Mouse (Mus musculus): ENCODE measurements at regions not wholly inside any gene's neighbourhood (a gene's known extent, or its start where the extent isn't known, plus 50 kb on each side); places are given as distances from the start of the nearest gene placed in this dataset.
A peak's percentile ranks its signal among the peaks of the same experiment; 100 is the strongest.

DNA sequence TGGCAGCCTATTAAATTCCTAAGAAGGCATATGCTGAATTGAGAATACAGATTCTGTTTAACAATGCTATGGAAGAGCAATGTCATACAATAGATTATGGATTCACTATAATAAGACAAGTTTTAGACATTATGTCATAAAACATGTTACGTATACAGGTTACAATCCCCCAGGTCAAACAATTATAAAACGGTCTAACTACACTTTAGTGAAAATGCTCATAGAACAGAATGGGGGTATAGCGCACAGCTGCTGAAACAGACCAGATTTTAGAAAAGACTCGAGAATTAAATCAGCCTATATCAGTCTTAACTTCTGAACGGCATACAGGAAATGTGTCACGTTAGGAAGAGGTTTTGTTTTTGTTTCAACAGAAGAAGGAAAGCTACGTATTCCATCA lies 660.5 kb upstream of the Sel1l start:
- no peak for DNase-seq (ENCODE audit: low spot score)

DNA sequence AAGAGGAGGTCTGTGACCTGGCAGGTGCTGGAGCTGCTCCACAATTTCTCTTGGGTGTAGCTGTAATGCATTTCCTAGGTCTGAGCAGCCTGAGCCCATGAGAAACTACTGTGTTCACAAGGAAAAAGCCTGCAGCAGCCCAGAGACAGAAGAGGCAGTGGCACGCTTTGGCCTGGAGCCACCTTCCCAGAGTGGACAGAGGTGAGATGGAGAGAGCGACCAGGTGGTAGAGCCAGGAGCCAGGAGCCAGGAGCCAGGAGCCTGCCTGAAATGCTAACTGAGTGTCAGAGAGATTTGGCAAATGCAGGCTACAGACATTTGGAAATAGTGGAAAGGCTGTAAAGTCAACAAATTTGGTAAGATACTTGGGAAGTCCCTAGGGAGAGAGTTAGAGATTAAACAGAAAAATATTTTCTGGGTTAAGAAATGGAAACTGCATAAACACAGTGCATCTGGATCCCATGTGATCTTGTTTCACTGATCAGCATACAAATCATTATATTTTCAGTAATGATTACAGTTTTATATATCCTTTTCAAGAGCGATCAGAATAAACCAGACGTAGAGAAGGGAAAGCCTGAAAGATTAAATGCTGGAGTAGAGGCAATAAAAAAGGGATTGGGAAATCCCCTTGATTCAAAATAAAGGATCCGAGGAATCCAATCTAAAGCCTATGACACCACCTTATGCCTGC lies 660.0 kb upstream of the Sel1l start:
- no peak for DNase-seq (ENCODE audit: low spot score)

DNA sequence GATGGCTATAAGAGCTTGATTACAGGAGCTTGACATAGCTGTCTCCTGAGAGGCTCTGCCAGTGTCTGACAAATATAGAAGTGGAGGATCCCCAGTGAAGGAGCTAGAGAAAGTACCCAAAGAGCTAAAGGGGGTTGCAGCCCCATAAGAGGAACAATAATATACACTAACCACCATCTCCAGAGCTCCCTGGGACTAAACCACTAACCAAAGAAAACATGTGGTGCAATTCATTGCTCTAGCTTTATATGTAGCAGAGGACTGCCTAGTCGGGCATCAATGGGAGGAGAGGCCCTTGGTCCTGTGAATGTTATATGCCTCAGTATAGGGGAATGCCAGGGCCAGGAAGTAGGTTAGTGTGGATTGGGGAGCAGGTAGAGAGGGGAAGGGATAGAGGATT lies 635.0 kb upstream of the Sel1l start:
- DNase-seq (ENCODE audit: low spot score): no peak

DNA sequence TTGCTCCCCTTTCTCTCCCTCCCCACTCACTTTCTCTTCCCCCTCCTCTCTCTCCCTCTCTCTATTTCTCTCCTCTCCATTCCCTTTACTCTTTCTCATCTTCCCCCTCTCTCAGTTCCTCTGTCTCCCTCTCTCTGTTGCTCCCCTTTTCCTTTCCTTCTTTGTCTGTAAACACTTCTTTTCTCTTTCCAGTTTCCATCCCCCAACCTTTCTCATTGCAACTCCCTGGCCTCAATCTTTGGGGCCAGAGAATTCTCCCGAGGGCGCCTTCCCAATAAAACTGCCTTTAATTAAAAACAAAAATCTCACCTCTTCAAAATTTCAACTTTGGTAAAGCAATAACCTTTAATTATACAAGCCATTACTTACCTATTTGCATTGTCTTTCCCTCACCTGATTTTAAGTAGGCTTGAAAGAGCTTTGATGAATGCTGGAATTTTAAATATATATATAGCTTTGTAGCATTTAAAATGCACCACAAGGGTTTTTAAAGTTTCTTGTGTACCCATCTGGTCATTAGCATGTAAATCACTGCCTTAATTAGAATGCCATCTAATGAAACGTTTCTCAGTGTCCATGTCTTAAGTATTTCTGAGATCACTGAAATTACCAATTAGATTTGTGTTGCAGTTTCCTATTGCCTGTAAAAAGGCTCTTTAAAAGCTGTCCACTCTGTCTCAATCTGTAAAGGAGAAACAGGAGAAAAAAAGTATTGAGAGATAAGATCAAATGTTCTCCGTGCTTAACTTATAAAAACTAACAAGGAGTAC lies 625.5 kb upstream of the Sel1l start:
- DNase-seq (ENCODE audit: low spot score): no peak

DNA sequence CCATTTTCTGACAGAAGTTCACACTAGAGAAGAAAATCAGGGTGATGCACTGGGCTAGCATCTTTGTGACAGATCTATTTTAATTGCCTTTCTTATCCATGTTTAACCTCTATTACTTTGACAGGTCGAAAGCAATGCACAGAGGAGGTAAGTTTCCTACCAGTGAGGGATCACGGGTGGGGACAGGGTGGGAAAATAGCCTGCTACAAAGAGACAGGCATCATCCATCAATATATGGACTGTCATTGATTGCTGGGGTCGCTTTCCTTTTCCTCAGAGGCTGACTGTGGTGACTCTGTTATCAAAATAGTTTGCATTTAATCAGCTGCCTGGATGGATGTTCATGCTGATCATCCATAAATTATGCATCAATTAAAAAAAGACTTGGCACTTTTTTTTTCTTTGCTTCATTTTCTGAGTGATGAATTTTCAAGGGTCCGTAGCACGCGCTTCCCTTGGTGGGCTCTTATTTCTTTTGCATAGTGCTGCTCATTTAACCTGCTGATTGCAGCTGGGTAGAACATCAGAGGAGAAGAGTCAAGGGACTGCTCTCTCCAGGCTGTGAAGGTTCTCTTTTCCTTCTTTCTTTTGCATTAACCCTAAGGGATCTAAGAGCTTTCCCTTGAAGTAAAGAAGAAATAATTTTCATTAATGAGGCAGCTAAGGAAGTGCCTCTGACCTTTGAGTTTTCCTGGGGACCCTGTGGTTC lies 602.3 kb upstream of the Sel1l start:
- no peak for DNase-seq (ENCODE audit: low spot score)

DNA sequence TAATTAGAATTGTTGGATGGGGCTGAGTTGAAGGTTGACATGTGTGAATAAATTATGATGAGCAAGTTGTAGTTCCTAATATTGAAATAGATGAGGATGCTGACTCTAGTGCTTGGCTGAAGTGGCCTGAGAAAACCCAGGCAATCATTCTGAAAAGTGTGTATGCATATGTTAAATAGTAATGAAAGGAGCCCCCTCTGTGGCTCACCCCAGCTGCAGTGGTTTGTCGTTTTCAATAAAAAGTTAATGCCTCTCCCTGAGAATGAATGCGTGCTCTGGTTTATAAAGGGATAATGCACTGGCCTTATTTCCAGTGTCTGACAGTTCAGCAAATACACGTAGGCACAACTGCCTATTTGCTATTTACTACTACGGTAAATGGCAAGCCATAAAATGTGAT lies 569.5 kb upstream of the Sel1l start:
- no peak for DNase-seq (ENCODE audit: low spot score)

DNA sequence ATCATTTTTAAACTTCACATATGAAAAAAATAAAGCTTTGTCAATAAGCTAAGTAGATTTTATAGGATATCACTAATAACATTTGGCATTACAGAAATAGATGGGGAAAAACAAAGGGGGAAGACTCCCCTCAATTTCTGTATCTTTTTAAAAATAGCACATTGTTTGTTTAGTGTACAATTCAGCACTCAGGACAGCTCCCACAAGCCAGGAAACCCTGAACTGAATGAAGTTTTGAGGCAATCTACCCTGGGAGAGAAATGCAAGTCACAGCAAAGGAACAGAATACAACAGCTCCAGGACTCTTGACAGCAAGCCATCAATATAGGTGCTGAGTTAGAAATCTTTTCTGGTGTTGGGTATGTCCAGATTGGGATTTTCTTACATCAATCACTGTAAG lies 556.5 kb upstream of the Sel1l start:
- DNase-seq (ENCODE audit: low spot score): no peak

DNA sequence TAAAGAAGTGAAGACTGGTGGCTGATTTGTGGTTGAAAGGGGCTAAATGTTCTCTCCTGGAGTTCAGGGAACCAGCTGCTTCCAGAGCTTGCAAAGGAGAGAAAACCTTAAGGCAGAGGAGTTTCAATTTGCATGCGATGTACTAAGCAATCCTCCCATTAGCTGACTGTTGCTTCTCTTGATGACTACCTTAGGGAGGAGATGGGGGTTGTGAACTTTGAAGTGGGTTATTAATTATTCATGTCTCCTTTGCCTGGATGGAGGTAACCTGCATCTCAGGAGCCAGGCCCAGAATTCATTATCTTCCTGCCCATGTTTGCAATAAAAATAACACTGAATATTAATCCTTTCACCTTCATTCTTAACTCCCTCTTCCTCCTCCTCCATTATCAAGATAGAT lies 552.0 kb upstream of the Sel1l start:
- DNase-seq (ENCODE audit: low spot score): no peak

DNA sequence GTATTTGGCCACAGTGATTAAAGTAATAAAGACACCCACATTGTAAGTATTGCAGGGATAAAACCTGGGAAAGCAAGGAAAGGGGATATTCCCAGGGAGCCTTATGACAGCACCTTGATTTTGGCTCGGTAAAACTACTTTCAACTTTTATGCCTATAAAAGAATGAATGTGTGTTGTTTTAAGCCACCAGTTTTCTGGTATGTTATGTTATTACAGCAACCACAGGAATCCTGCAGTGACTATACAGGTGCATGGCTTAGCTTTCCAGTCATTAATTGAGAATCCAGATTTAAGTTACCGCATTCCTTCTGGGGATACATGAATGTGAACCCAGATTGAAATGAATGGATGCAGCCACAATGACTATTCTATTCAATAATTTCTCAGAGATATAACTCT lies 537.2 kb upstream of the Sel1l start:
- DNase-seq (ENCODE audit: low spot score): no peak

DNA sequence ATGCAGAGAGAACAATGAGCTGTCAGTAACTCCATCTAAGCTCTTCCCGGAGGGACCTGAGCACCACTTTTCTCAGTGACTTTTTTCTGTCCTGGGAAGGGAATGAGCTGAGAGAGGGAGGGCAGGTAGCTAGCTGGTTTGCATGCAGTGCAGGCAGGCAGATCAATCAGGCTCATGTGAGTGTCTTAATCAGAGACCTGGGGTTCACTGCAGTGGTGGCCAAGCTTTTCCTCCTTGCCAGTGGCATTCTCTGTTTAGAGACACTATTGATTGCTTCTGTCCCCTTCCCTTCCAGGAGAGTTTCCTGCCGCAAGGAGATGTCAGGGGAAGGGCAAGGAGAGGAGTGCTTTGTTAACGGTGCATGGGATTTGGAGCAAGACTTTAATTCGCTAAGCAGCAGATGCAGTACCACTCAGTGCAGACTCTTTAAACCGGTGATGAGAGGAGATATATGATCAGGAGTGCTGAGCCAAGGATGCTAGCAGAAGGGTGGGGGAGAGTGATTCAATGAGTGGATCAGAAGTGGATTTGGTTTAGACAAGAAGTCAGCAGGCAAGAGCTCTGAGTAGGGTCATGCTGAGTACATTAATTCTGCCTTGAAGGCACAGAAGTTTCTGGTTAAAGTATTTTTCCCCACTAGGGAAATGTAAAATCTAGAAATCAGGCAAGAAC lies 535.4 kb upstream of the Sel1l start:
- DNase-seq (ENCODE audit: low spot score): no peak

DNA sequence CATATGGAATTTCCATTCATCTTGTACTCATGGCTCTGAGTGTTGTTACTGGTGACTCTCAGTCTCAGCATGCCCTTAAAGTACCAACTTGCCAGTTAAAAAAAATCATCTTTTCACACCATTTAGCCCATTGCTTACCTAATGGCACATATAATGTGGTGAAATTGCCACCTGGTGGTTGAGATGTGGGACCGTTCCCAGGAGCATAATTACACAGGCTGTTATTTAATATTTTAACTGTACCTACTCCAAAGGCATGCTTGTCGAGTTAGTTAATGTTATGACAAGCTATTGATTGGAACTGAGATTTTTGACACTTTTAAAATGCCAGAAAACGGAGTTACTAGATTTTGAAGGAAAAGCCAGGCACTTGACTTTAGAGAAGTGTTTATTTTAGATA lies 530.2 kb upstream of the Sel1l start:
- DNase-seq (ENCODE audit: low spot score): no peak

DNA sequence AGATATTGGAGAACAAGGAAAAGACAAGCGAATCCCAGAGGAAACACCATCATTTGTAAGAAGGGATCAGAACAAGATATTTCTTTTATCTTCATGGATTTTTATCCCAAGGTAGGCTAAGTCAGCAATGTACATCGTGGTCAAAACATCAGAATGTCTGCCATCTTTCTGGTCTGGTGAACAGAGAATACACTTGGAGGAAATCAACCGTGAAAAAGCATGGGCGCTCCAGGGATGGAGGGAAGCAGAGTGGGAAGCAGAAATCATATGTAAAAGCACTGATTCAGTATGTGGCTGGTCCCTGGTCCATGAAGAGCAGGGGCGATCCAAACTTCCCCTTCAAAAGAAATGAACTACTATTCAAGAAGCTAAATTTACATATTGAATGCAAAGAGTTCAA lies 517.0 kb upstream of the Sel1l start:
- DNase-seq (ENCODE audit: low spot score): no peak

DNA sequence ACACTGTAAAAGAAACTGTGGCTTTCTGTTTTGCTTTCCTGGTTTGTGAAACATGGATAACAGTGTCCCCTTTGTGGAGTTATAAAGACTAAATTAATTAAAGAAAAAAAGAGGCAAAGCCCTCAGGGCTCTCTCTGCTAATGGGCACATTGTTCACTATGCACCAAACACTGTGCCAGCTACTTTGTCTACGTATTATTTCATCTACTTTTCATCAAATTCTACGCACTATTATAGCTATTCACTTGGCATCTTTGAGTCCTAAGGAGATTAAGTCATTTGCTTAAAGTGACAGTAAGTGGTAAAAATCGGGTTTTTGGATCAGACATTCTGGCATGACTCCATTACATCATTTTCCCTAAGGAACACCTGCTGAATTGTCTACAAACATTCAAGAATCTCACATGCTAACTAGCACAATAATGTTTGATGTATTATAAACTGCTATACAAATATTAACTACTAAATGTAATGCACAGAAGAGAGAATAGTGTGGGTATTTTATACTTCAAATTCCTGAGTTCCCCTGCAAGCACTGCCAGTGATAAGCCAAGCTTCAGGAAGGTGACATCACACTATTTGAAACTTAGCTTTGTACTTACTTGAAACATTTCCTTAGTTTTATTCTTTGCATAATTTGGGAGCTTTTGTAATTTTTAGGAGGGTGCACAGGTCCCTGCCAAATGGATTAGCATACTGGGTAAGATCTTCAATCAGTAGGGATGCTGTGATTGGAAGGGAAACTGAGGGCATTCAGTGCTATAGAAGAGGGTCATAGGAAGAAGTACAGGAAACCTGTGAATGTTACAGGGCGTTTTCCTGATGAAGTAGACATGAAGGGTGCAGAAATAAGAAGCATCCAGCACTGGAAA lies 504.7 kb upstream of the Sel1l start:
- no peak for DNase-seq (ENCODE audit: low spot score)

DNA sequence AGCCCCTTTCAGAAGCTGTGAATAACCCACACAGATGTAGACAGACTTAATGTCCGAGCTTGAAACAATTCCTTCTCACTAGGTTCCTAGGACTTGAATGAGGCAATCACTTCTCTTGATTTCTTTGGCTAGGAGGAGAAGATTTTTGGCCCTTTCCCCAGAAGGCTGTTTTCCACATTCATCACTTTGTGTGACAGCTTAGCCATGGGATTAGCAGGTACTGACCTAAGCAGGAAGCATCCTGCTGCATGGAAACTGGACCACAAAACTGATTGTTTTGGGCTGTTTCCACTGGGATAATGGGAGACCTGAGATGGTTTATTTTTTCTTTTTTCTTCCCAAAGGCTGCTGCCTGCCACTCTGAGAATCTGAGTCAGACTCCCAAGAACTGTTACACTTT lies 469.3 kb upstream of the Sel1l start:
- DNase-seq (ENCODE audit: low spot score): no peak

DNA sequence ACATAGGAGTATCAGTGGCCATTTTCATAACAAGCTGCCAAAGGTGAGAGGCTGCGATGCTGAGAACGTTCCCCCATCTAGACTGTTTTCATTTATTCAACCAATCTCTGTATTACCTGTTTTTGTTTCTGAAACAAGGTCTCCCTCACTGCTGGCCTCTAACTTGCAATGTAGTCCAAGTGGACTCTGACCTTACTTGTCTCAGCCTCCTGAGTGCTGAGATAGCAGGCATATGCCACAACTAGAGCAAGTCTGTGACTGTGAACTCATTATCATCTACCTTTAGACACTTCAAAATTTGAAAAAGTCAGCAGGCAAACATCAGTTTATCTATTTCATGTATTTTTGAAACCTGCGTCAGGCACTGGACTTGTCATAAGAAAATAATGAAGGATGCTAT lies 468.7 kb upstream of the Sel1l start:
- DNase-seq (ENCODE audit: low spot score): no peak

DNA sequence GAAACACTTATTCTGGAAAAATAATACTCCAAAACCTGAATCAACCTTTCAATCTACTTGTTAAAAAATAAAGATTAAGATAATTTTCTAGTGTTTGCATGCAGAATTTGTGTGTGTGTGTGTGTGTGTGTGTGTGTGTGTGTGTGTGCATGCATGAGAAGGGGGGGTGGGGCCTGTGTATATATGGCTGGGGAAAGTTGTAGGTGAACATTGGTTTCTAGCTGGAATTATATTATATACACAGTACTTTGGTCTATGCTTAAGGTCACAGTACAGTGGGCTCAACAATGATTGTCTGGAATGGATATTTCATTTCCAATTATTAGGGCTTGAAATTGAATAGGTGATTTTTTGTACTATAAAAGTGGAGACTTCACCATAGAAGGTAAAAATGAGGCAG lies 467.3 kb upstream of the Sel1l start:
- no peak for DNase-seq (ENCODE audit: low spot score)

DNA sequence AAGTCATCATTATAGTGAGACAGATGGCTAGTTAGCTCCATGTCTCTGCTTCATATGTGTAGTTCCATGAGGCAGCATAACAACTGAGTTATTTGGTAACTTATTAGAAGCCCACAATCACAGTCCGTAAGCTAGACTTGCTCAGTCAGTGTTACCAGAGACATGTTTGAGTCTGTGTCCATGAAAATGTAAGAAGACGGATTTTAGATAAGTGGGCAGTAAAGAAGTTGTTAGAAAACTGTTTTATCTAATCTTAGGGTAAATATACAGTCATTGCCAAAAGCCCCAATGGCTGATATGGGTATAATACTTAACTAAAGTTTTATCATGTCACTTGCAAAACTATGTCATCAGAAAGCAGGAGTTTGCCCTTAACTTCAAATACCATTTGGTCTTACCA lies 466.9 kb upstream of the Sel1l start:
- no peak for DNase-seq (ENCODE audit: low spot score)

DNA sequence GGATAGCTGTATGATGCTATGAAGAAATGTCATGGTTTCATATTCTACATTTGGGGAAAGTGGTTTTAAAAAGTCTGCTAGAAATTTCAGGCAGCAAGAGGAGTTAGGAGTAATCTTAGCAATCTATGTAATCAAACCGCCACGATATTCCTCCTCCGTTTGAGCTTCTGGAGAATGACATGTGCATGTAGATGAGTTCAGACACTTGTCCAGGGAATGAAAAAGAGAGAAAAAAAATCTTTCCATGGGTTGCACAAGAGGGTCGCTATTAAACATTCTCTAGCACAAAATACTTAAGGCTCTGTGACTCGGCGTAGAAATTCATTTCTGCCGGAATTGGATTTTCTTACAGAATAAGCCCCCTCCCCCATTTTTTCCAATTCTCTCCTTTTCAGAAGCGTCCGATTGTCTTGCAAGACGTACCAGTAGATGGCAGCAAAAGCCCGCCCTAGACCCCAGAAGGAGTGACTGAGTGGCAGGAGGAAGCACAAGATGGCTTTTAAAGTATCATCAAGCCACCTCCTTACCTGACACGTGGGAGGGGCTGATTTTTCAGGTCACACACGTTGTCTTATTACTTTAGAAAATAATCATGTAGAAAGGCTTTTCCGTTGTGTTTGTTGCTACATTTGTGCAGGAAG lies 454.1 kb upstream of the Sel1l start:
- peak; percentile 62 for DNase-seq (ENCODE audit: low spot score)

DNA sequence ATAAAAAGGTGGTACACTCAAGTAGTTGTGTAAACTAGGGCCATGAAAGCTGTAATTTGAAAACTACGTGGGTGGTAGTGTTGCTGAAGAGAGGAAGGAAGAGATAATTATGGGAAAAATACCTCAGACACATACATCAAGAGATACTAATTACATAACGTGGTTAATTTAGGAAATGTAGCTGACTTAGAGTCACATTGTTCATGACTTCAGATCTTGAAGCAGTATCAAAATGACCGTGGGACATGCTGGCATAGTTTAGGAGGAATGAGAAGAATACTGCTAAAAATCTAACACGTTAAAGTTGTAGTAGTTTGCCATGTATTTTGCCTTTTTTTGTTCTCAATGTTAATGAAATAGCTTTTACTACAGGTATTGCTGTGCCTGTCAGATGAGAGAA lies 445.9 kb upstream of the Sel1l start:
- no peak for DNase-seq (ENCODE audit: low spot score)

DNA sequence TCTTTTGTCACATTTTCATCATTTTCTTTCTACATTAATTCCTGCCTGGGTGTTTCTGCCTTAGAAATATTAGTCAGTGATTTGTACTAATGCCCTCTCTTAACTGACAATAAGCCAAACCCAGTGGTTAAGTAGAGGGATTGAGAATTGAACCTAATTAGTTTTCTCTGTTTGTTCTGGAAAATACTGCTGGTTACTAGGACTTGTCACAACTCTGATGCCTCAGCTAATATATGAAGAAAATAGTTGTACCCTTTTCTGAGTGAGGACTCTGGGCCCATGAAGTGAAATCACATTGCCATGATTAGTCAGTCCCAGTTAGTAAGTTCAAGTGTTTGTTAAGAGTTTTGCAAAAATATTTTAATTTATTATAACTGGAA lies 444.4 kb upstream of the Sel1l start:
- no peak for DNase-seq (ENCODE audit: low spot score)

Measured in thymus, postnatal 0 days (tissue).